Mouse (Mus musculus): Measurements from ENCODE around the gene Ppm1n. TPM values are rescaled to one million over a fixed set of nuclear protein-coding genes. Genes with fewer than 3 reads are reported as not detected.

The Ppm1n gene
- polyA plus RNA-seq, 1 experiment from 2014 or later = not detected

DNA sequence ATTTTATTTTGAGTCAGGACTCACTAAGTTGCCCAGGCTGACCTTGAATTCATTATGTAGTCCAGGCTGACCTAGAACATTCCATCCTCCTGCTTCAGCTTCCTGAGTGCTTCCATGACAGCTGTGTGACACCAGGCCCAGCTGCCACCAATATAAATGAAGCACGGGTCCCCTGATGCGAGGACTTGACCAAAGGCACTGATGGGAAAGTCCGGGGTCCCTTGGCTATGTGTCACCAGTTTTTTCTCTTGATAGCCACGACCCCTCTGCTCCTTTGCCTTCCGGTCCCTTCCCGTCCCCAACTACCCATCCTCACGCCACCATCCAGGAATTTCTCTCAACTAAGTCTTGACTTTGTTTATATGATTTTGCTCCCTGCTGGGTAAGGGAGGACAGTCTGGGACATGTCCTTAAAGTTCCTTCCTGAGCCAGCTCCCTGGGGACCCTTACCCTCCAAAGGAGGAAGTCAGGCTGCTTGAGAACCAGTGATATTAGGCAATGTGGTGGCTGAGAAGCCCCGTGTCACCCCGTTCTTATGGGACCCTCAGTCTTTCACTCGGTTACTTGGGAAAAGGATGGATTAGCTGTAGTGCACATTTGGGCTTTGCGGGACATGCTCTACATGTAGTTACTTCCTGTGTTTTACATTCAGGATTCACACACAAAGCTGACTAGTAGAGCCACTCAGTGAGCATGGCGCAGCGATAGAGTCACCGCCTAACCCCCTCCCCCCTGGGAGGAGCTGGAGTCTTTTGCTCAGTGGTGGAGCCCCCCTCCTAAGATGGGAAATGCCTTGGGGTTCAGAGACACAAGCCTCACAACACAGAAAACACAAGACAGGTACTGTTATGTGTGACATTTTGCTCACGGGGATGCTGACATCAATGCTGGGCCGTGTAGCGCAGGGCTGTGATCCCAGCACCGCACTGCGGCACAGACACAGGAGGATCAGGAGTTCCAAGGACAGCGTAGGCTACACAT, 52.8 kb downstream of the Ppm1n start:
- no peaks in the 10 kb centered on the region for H3K27me3 ChIP-seq
- no peaks in the 10 kb centered on the region for H3K9me3 ChIP-seq
- WGBS = 17% methylated on average over 20 of the region's 20 CpGs
- peaks cover 15% of the 10 kb centered on the region for H3K4me1 ChIP-seq
- peak; percentile 32 for ATAC-seq (ENCODE audit: insufficient number of reproducible peaks, insufficient read depth, low FRiP score, low TSS enrichment)
- peaks cover 18% of the 10 kb centered on the region; the same call in 1 of the 2 replicates for H3K36me3 ChIP-seq
- H3K9ac ChIP-seq = peak overlapping the region; percentile 73
- peak overlapping the region; percentile 86 for H3K4me2 ChIP-seq (replicated peaks)
- H3K4me3 ChIP-seq = peak overlapping the region; percentile 68
- H3K27ac ChIP-seq = peak overlapping the region; percentile 93

Other genes starting within 250 kb of the Ppm1n start
- not detected in 2 replicates for gene Rsph6a, start 225.4 kb downstream of the Ppm1n start, polyA plus RNA-seq (2016; fragmentation: Nextera tagmentation; extraction: Ambion mirVana)
- gene Dmwd, start 203.8 kb downstream of the Ppm1n start, polyA plus RNA-seq (2016; fragmentation: Nextera tagmentation; extraction: Ambion mirVana) = 18.8 and 23.1 TPM in 2 replicates
- gene Dmpk, start 196.2 kb downstream of the Ppm1n start, polyA plus RNA-seq (2016; fragmentation: Nextera tagmentation; extraction: Ambion mirVana) = 17.5 and 19.1 TPM in 2 replicates
- 16.6 and 16.9 TPM in 2 replicates for gene Six5, start 185.5 kb downstream of the Ppm1n start, polyA plus RNA-seq (2016; fragmentation: Nextera tagmentation; extraction: Ambion mirVana)
- 3.6 and 3.8 TPM in 2 replicates for gene Gm4969, start 161.7 kb downstream of the Ppm1n start, polyA plus RNA-seq (2016; fragmentation: Nextera tagmentation; extraction: Ambion mirVana)
- 19.8 and 21.6 TPM in 2 replicates for gene Fbxo46, start 160.2 kb downstream of the Ppm1n start, polyA plus RNA-seq (2016; fragmentation: Nextera tagmentation; extraction: Ambion mirVana)
- gene Qpctl, start 130.8 kb downstream of the Ppm1n start, polyA plus RNA-seq (2016; fragmentation: Nextera tagmentation; extraction: Ambion mirVana) = 16.7 and 17.4 TPM in 2 replicates
- 149 and 166 TPM in 2 replicates for gene Snrpd2, start 130.3 kb downstream of the Ppm1n start, polyA plus RNA-seq (2016; fragmentation: Nextera tagmentation; extraction: Ambion mirVana)
- 0.54 and 0.84 TPM in 2 replicates for gene Gipr, start 113.9 kb downstream of the Ppm1n start, polyA plus RNA-seq (2016; fragmentation: Nextera tagmentation; extraction: Ambion mirVana)
- gene Eml2, start 103.6 kb downstream of the Ppm1n start, polyA plus RNA-seq (2016; fragmentation: Nextera tagmentation; extraction: Ambion mirVana) = 4.5 and 4.9 TPM in 2 replicates
- gene Gpr4, start 67.5 kb downstream of the Ppm1n start, polyA plus RNA-seq (2016; fragmentation: Nextera tagmentation; extraction: Ambion mirVana) = 1.4 and 1.7 TPM in 2 replicates
- gene Opa3, start 51.7 kb downstream of the Ppm1n start, polyA plus RNA-seq (2016; fragmentation: Nextera tagmentation; extraction: Ambion mirVana) = 38.2 and 40.1 TPM in 2 replicates
- gene Vasp, start 8.2 kb downstream of the Ppm1n start, polyA plus RNA-seq (2016; fragmentation: Nextera tagmentation; extraction: Ambion mirVana) = 68.2 and 69.3 TPM in 2 replicates
- gene Rtn2, start 2.6 kb upstream of the Ppm1n start, polyA plus RNA-seq (2016; fragmentation: Nextera tagmentation; extraction: Ambion mirVana) = 17.9 and 21.4 TPM in 2 replicates
- 0.05 TPM in 1 of 2 replicates, not detected in the other for gene Fosb, start 30.0 kb upstream of the Ppm1n start, polyA plus RNA-seq (2016; fragmentation: Nextera tagmentation; extraction: Ambion mirVana)
- 92.3 and 94.5 TPM in 2 replicates for gene Ercc1, start 64.7 kb upstream of the Ppm1n start, polyA plus RNA-seq (2016; fragmentation: Nextera tagmentation; extraction: Ambion mirVana)
- gene Cd3eap, start 79.4 kb upstream of the Ppm1n start, polyA plus RNA-seq (2016; fragmentation: Nextera tagmentation; extraction: Ambion mirVana) = 27.1 and 28.0 TPM in 2 replicates
- 7.3 and 8.1 TPM in 2 replicates for gene Ppp1r13l, start 79.7 kb upstream of the Ppm1n start, polyA plus RNA-seq (2016; fragmentation: Nextera tagmentation; extraction: Ambion mirVana)
- 19.9 and 23.2 TPM in 2 replicates for gene Ercc2, start 101.9 kb upstream of the Ppm1n start, polyA plus RNA-seq (2016; fragmentation: Nextera tagmentation; extraction: Ambion mirVana)
- 10.6 and 10.7 TPM in 2 replicates for gene Klc3, start 124.0 kb upstream of the Ppm1n start, polyA plus RNA-seq (2016; fragmentation: Nextera tagmentation; extraction: Ambion mirVana)
- 0.52 TPM in 1 of 2 replicates, not detected in the other for gene Ckm, start 124.7 kb upstream of the Ppm1n start, polyA plus RNA-seq (2016; fragmentation: Nextera tagmentation; extraction: Ambion mirVana)
- 16.3 and 17.9 TPM in 2 replicates for gene Mark4, start 178.8 kb upstream of the Ppm1n start, polyA plus RNA-seq (2016; fragmentation: Nextera tagmentation; extraction: Ambion mirVana)
- gene Exoc3l2, start 183.3 kb upstream of the Ppm1n start, polyA plus RNA-seq (2016; fragmentation: Nextera tagmentation; extraction: Ambion mirVana) = 1.0 and 1.8 TPM in 2 replicates
- 4.1 and 4.6 TPM in 2 replicates for gene Bloc1s3, start 228.3 kb upstream of the Ppm1n start, polyA plus RNA-seq (2016; fragmentation: Nextera tagmentation; extraction: Ambion mirVana)
- 61.7 and 63.5 TPM in 2 replicates for gene Trappc6a, start 228.3 kb upstream of the Ppm1n start, polyA plus RNA-seq (2016; fragmentation: Nextera tagmentation; extraction: Ambion mirVana)
- gene Nkpd1, start 237.8 kb upstream of the Ppm1n start, polyA plus RNA-seq (2016; fragmentation: Nextera tagmentation; extraction: Ambion mirVana) = 0.06 TPM in 1 of 2 replicates, not detected in the other

All from embryonic facial prominence, embryonic 12.5 days (tissue).